Mouse (Mus musculus) left cerebral cortex, adult 8-10 months (tissue): ENCODE measurements around the gene Cbx7. TPM values are rescaled to one million over a fixed set of nuclear protein-coding genes. Genes with fewer than 3 reads are reported as not detected.
A peak's percentile ranks its signal among the peaks of the same experiment; 100 is the strongest.
"Not testable (repeated sequence)": the region's sequence is repeated elsewhere in the genome, so short reads cannot be mapped to it uniquely, and the experiment has no call there.

Source experiments
- DNase-seq, 2 experiments: peaks; one replicate each; pipeline ENCODE4 v3.0.0; 2022; ENCODE audit warnings: low spot score in 2 of 2
- total RNA-seq, 4 experiments: library from RNA; stranded (reverse); gene quantifications; 2 replicates each; pipeline ENCODE4 v1.2.4; 2022

Gene Cbx7
- total RNA-seq, 4 experiments from 2014 or later = 51.4 to 59.9 (median 55.5) TPM

DNA sequence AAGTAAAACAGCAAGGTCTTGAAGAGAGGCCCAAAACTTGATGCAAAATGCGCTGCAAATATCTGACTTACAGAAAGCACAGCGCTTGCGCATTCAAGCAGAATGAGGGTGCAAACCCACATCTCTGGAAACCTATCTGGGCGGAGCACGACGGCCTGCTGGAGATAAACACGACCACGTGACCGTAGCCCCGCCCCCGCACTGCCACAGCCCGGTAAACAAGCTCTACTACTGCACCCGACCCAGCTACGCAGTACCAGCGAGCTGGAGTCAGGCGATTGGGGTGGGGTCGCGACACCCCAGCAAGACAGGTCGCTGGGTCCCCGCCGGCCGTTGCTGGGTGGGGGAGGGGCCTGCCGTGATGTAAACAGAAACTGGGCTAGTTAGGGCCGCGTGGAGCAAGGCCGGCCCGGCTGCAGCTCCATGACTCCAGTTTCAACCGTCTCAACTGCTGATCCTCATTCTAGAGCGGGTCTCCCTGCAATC lies 43.2 kb downstream of the Cbx7 start:
- peak; percentile 82 to 95 for DNase-seq

DNA sequence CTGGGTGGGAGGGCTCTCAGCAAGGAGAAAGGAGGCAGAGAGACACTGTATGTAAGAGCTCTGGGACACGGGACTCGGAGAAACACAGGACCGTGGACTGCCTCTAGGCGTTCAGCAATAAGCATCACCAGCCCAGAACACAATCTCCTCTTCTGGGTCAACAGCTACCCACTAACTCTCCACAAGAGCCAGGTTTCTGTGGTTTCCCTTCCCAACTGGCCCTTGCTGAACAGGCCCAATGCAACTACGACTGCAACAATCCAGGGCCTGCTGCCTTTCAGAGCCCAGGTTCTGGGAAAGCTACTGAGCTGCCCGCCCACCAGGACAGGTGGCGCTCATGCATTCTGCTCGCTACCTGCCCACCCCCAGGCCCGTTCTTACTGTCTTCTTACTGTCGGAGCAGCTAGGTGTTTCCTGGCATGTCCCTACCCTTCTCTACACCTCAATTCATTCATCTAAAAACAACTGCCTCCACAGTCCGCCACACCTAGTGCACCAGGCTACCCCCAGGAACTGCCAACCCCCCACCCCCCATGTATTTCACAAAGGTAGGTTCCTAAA lies 44.0 kb downstream of the Cbx7 start:
- DNase-seq = no peak

DNA sequence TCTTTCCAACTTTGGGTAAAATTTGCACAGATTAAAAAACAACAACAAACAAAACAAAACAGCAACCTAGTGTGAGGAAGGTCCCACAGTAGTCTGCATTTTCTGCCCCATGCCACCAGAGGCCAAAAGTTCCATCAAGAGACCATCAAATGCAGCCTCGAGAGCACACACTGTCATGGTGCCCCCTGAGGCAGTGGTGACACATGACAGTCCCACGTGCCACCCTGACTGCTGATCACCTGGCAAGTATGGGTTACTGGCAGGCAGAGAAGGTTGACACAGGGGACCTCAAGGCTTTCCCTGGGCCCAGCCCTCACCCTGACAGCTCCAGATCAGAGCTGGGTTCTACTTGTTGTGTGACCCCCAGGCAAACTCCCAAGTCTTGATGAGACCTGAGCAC lies 51.1 kb downstream of the Cbx7 start:
- DNase-seq = no peak

DNA sequence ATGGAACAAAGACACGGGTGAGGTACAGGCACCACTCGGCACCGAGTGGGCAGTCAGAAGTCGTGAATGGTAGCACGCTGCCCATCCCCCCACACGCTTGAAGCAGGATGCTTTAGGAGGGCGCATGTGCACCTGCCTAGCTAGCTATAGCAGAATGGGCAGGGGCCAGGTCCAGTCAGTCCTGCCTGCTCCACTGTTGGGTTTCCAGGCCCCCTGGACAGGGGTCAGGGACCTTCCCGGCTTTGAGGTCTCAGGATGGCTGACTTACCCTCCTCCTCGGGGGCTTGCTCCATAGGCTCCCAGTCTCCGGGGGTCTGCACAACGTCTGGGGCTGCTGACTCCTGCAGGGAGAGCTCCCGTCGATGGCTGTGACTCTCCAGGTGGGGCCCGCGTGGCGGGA lies 52.4 kb downstream of the Cbx7 start:
- no peak for DNase-seq

DNA sequence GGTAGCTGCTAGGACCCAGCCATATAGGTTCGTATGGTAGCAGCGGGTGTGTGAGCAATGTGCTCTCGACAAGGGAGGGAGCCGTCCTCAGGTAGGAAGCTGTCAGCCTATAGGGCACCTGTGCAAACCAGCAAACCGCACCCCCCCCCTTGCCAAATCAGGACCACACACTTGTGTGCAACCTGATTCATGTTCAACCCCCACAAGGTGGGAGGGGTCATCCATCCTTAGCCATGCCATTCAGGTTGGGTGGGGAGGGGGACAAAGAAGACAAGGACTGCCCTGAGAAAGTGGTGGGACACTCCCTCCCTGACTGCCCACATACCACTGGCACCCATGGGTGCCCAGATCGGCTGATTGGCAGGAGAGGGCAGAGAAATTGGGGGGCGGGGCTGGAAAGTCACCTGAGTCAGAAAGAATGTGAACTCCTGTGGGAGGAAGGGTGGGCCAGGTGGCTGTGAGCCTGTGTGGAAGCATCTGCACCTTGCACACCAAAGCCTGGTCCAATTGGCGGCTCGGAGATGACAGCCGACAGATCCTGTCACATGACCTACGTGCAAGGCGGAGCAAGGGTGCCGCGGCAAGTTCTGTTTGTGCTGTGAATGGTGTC lies 53.7 kb downstream of the Cbx7 start:
- DNase-seq = peak in 1 of 2 experiments; percentile 18

DNA sequence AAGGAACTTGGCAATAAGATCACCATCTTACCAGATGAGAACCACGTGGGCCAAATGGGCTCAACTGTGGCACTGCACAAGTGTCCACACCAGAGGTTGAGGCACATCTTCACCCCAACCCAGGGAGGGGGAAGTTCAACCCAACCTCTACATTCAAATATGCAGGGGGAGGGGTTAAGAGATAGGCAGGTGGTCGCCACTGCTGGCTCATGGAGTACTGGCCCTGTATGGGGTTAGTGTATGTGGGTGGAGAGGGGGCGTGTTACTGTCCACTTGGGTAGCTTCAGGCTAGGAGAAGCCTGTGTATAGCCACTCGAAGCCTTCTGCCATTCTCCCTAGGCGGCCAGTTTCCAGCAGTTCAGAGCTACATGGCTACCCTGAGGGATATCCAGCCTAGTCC lies 54.8 kb downstream of the Cbx7 start:
- no peak for DNase-seq

DNA sequence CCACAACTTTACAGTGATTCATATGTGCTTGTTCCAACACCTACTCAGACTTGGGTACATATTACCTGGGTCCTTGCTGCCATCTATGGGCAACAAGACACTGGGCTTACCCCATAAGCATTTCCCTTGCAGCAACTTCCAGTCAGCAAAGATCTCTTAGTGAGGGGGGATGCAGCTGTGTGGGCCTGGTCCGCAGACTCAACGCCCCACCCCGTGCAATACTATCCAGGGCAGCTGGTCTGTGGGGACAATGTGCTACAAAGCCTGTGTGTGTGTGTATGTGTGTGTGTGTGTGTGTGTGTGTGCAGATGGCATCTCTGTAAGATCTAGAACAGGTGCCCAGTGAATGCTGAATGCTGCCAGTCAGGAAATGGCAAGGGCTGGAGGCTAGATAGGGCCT lies 56.6 kb downstream of the Cbx7 start:
- no peak for DNase-seq

DNA sequence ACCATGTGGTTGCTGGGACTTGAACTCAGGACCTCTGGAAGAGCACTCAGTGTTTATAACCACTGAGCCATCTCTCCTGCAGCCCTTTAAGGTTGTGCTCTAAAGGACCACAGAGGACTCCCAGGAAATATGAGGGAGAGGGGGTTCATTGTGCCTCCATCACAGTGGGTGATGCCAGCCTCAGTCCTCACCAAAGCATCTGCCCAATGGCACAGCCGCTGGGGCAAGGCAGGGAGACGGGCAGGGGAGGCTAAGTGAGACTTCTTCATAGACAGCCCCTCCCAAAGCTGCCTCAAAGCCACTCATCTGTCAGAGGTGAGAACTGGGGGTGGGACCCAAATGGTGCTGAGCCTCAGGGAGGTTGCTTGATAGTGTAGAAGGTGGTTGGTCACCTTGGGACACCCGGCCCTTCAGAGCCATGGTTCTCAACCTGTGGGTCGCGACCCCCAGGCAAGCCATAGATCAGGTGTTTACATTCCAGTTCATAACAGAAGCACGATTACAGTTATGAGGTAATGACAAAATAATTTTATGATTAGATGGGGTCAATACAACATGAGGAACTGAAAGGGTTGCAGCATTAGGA lies 57.1 kb downstream of the Cbx7 start:
- no peak for DNase-seq

DNA sequence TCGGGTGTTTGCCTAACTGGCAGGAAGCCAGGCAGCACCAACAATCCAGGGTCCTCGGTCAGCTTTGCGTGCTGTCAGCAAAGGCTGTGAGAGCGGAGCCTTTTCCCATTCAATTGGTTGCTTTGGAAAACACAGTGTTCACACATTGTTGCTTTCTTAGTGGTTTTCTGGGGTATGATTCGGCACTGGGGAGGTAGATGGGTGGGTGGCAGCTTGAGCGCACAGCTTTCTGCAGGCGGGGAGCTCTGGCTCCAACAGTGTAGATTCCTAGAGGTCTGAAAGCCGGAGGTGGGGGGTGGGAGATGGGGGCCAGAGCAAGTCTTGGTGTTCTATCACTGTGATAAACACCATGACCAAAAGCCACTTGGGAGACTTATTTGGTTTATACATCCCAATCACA lies 59.6 kb downstream of the Cbx7 start:
- DNase-seq = no peak

DNA sequence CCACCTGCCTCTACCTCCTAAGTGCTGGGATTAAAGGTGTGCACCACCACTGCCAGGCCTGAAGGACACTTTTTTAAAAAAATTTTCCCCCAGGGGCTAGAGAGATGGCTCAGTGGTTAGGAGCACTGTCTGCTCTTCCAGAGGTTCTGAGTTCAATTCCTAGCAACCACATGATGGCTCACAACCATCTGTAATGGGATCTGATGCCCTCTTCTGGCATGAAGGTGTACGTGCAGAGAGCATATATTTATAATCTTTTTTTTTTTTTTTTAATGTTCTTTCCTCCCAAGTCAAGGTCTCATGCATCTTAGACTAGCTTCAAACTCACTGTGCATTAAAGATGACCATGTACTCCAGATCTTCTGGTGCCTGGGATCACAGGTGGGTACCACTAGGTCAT lies 60.1 kb downstream of the Cbx7 start:
- DNase-seq = not testable (repeated sequence)

DNA sequence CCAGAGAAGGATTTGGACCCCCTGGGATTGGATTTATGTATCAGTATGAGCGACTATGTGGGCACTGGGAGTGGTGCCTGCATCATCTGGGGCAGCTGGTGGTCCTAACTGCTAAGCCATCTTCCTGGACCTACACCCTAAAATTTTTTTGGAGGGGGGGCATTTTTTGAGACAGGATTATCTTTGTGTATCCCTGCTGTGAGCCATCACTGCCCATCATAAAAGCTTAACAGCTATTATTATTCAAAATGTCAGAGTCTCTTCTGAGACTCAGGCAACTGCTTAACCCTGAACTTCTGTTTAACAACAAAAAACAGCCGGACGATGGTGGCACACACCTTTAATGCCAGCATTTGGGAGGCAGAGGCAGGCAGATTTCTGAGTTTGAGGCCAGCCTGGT lies 61.9 kb downstream of the Cbx7 start:
- not testable (repeated sequence) for DNase-seq

DNA sequence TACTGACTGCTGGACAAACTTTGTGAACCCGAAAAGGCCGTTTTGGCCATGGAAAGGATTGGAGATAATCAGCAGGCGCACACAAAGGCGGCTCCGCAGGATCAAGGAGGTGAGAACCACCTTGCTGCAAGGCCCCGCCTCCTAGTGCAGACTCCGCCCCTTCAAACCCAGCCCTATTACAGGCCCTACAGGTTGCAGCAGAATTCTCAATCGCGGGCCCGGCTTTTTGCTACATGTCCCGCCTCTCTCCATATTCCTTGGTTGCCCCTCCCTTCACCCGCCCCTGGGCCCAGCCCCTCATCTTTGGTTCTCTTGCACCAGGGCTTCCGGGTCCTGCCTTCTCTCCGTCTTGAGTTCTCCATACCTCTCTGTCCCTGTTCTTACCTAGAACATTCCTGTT lies 64.1 kb downstream of the Cbx7 start:
- no peak for DNase-seq

DNA sequence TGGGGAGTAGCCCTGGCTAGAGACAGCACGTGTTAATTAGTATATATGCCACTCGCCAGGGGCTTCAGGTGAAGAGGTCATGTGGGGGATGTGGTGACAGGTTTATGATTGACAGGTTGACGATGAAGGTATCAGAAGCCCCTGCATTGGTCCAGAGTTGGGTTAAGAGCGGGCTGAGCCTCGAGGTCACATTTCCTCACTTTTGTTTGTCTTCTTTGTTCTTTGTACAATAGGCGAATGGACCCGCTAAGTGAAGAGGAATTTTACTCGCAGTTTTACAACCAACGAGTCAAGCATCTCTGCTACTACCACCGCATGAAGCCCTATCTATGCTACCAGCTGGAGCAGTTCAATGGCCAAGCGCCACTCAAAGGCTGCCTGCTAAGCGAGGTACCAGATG lies 65.7 kb downstream of the Cbx7 start:
- DNase-seq = no peak

DNA sequence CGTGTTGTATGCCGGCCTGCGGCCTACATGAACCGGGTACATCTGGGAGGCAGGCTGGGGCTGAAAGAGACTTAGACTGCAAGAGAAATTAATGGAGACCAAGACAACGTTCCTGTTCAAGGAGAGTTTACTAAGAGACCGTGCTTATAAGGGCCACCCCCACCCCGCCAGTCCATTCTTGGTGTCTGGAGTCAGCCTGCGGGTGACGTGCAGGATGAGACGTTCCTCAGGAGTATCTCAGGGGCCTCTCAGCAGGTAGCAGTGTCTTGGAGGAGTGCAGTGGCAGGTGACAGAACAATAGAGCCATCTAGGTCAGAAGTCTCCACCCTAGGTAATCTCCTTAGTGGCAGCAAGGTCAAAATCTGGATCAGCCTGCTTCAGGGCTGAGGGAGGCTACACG lies 66.2 kb downstream of the Cbx7 start:
- DNase-seq = not testable (repeated sequence)

DNA sequence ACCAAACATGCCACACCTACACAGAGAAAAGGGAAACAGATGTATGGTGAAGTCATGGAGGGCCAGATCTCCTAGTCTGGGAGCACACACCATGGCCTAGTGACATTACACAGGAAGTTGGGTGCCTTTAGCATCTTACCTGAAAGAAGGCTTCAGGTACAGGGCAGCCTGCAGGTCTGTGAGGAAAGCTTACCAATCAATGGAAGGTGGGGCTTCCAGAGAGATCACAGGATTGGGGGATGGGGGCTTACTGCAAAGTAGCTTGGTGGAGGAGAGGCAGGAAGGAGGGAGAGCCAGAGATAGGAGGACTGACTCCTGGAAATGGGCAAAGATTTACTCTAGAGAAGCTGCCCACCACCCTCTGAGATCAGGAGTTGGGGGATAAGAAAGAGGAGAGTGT lies 67.0 kb downstream of the Cbx7 start:
- DNase-seq = no peak

DNA sequence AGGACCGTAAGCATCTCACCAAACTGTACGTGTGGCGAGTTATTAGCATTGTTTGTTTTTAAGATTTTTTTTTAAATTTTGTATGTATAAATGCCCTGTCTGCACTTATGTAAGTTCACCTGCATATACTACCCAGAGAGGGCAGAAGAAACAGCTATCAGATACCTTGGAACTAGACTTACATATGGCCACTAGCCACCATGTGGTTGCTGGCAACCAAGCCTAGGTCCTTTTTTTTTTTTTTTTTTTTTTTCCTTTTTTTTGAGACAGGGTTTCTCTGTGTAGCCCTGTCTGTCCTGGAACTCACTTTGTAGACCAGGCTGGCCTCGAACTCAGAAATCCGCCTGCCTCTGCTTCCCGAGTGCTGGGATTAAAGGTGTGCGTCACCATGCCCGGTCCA lies 67.8 kb downstream of the Cbx7 start:
- DNase-seq = not testable (repeated sequence)

DNA sequence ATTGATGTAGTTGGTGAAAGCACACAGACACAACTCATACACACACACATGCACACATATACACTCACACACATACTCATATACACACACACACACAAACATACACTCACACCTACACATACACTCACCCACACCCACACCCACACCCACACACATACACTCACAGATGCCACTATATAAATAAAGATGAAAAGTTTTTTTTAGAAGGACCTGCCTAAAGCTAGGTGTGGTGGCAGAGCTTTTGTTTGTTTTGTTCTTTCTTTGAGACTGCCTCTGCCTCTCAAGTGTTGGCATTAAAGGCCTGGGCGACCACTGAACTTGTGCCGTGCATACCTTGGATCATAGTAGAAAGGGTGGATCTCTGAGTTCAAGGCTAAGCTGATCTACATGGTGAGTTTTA lies 69.5 kb downstream of the Cbx7 start:
- DNase-seq = no peak

DNA sequence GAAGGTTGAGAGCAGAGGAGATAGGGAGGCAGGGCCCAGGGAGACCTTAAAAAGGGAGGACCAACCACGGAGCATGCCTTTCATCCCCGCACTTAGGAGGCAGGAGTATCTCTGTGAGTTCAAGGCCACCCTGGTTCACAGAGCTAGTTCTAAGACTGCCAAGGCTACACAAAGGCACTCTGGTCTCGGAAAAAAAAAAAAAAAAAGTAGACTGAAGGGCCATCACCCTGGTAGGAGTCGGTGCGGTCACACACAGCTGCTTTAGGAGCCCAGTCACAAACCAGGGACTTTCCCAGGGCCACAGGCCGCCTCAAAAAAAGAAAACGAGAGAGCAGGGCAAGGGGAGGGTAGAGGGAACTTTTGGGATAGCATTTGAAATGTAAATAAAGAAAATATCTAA lies 70.2 kb downstream of the Cbx7 start:
- DNase-seq = no peak

DNA sequence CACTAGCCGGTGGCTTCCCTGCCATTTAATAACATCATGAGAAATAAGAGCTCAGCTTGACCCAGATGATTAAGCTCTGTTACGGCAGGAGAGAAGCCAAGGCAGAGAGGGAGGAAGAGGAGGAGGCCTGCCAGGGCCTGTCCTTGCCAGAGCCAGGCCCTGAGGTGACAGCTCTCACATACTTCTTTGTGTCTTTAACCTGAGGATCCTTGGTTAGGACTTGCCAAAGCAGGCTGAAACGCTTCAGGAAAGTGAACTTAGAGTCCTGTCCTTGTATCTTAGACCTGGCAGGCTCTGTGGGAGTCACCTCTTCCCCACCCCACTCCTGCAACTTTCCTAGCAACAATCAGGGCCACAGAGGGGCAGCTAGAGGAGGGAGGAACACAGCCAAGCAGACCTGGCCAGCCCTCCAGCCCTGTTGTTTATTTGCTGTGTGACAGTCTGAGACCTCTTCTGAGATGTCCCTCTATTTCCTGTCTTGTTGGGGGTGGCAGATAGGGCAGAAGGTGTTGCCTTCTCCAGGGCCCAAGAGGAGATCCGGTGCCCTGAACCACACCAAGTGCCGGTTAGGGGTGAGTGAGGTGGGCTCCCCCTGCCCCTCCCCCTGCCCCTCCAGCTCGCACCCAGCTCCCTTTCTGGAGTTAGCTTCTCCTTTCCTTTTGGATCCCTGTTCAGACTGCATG lies 71.0 kb downstream of the Cbx7 start:
- DNase-seq = no peak

DNA sequence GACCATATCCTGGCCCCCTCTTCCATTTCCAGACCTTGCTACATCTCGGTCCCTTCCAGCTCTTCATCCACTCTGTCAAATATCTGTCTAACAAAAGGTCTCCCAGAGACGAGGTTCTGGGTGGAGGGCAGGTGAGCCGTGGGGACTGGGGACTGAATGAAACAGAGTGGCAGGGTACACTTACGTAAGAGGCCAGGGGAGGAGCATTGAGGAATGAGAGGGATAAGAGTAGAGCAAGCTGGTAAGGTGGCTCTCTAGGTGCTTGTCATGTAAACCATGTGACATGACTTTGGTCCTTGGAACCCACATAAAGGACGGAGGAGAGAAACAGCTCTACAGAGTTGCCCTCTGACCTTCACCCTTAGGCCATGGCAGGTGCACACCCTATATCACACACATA lies 71.9 kb downstream of the Cbx7 start:
- DNase-seq = no peak

DNA sequence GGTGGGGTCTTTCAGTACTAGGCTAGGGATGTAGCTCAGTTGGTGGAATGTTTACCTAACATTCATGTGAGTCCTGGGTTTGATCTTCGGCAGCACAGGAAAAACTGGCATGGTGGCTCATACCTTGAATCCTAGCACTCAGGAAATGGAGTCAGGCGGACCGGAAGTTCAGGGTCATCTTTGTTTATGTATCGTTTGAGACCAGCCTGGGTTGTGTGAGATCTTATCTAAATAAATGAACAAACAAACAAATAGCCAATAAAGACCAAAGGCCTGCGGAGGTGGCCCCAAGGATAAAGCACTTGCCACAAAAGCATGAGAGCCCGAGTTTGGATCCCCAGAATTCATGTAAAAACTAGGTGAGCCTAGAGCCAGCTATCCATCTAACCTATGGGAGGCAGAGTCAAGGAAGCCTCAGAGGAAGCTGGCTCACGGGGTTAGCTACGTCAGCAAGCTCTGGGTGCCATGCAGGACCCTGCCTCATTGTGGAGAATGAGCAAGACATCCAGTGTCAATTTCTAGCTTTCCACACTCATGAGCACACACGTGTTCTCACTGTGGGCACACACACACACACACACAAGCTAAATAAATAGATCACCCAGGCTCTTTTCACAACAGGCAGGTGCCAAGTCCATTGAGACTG lies 74.7 kb downstream of the Cbx7 start:
- no peak for DNase-seq
